Mouse (Mus musculus) C2C12 (cell line): ENCODE data around the gene Suz12.

Experiments
- MYOG ChIP-seq: IDR thresholded peaks from one replicate; pipeline ENCODE4 v1.6.1; 2011; ENCODE audit not compliant: control insufficient read depth, insufficient read length; ENCODE audit errors: extremely low read depth
- USF1 ChIP-seq: IDR thresholded peaks from one replicate; pipeline ENCODE4 v1.6.1; 2011; ENCODE audit warnings: low read depth, mild to moderate bottlenecking, control low read depth, moderate library complexity

DNA sequence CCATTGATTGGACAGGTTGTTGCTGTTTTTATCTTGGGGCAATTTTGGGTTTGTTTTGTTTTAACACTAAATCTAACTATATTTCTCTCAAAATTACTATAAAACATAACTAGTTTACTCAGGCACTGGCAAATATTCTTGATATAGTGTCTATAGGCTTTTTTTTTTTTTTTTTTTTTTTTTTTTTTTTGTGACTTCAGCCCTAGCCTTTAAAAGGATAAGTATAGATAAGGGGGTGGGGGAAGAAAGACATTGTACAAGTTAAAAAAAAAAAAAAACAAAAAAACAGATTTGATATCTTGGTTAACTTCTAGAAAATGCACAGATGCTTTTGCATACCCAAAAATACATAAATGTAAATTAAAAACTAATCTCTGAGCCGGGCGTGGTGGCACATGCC is 2.8 kb upstream of the Suz12 start:
- TF ChIP-seq MYOG (no peak), USF1 (no peak)
